Mouse (Mus musculus): ENCODE measurements around the gene Oma1.

Oma1 gene

DNA sequence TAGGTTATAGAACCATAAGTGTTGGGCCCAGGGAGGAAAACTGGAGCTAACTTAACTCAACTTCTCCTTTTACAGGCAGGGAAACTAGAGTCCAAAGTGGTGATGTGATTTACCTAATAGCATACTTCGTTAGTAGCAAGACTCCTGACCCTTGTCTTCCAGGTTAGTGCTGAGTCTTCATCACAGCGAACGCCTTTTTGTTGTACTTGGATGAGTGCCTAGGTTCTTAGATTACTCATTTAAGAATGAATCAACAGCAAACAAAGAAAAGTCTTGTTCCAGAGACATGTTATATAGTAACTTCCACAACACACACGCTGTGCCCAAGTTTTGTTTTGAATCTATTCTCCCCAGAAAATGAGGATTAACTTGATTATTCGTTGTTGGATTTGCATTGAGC, 33.2 kb downstream of the Oma1 start:
- in situ Hi-C loops (cut with MboI; ENCODE audit: low pct_unique_long_range_greater_than_20kb in 1 of 2, low sequenced_read_pairs in 2 of 2, unreplicated experiment in 1 of 2): no loop called here

DNA sequence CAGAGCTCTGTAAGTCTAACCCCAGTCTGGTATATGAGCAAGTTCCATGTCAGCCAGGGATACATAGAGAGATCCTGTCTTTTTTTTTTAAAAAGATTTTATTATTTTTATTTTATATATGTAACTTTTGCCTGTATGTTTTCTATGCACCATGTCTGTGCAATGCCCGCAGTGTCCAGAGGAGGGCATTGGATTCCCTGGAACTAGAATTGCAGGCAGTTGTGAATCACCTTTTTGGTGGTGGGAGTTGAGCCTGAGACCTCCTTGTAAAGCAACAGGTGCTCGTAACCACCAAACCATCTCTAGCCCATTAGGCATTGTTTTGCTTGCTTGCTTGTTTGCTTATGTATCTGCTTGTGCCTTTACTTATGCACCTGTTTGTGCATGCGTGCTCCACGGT, 35.6 kb downstream of the Oma1 start:
- in situ Hi-C loops (cut with MboI; ENCODE audit: low pct_unique_long_range_greater_than_20kb in 1 of 2, low sequenced_read_pairs in 2 of 2, unreplicated experiment in 1 of 2): no loop called here

DNA sequence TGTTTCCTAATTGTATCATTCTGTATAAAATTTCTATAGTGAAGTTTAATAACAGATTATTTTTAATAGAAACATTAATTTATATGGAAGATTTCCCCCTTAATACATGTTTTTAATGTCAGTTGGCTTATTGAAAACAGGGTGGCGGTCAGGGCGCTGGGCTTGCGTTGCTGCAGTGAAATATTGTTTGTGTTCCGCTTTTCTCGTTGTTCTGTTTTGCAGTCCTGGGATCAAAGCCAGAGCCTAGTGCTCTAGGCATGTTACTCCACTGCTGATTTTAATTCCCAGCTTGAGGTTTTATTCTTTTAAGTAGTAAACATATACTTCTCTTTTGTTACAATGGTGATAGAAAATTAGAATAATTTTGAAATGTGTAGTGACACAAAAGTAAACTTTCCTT, 39.3 kb downstream of the Oma1 start:
- in situ Hi-C loops (cut with MboI; ENCODE audit: low pct_unique_long_range_greater_than_20kb in 1 of 2, low sequenced_read_pairs in 2 of 2, unreplicated experiment in 1 of 2): no loop called here

DNA sequence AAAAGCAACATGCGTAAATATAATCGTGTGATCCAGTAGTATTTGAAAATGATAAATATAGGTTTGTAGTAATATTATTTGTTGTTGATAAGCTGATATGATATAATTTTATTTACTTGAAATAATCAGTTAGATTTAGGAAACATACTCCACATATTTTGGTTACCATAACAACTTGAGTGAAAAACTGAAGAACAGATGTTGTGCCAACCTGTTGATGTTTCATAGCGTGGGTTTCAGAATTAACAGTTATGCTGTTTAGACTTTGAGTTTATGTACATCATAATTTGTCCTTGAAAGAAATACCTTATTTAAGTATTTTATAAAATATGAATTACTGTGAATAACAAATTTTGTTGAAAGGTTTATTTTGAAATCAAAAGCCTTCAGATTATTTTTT, 43.8 kb downstream of the Oma1 start:
- in situ Hi-C loops (cut with MboI; ENCODE audit: low pct_unique_long_range_greater_than_20kb in 1 of 2, low sequenced_read_pairs in 2 of 2, unreplicated experiment in 1 of 2): no loop called here

DNA sequence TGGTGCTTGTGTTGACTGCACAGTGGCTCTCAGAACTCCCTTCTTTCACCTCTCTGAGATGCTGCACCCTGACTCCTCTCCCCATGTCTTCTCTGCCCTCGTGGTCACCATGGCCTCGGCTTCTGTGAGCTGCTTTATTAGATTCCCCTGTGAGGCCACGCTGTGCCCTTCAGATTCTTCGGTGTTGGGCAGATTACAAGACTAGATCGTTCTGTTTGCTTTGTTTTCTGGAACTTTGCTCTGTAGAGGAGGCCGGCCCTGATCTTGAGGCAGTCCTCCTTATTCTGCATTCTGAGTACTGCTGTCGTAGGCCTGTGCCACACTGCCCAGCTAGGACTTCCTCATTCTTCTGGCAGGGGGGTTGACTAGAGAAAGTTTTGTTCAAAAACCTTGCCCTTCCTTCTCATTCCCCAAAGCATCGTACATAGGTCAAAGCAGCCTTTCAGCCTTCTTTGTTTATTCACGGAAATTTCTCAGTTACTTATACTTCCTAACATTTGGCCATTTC, 45.4 kb downstream of the Oma1 start:
- in situ Hi-C loops (cut with MboI; ENCODE audit: low pct_unique_long_range_greater_than_20kb in 1 of 2, low sequenced_read_pairs in 2 of 2, unreplicated experiment in 1 of 2): no loop called here

DNA sequence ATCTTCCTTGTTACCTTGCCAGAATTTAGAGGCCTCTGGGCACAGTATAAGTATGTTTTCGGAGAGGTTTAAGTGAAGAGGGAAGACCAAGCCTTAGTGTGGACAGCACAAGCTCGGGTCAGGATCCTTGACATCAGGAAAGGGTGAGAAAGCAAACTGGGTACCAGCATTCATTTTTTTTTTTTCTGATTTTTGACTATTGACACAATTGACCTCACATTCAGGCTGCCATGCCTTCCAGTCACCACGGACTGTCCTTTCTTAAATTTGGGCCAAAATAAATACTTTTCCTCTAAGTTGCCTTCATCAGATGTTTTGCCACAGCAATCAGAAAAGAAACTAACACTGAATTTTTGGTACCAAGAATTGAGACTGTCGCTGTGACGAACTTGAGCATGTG, 68.6 kb downstream of the Oma1 start:
- in situ Hi-C loops (cut with MboI; ENCODE audit: low pct_unique_long_range_greater_than_20kb in 1 of 2, low sequenced_read_pairs in 2 of 2, unreplicated experiment in 1 of 2): no loop called here

DNA sequence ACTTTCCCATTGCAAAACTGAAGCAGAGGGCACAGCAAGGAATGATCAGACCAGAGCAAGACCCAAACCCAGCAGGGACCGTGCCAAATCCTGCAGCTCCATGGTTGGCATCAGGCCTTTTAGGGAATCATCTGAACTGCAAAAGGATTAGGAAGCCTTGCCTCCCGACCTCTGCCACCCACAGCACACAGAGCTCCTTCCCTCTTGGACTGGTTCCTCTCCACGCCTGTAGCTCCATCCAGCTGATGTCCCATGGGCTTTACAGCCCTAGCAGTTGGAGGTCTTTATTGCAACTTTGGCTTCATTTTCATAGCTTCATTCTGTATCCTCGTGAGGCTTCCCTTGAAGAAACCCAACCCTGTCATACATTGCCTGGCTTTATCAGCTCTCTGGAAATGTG, 71.4 kb downstream of the Oma1 start:
- in situ Hi-C loops (cut with MboI; ENCODE audit: low pct_unique_long_range_greater_than_20kb in 1 of 2, low sequenced_read_pairs in 2 of 2, unreplicated experiment in 1 of 2): no loop called here

DNA sequence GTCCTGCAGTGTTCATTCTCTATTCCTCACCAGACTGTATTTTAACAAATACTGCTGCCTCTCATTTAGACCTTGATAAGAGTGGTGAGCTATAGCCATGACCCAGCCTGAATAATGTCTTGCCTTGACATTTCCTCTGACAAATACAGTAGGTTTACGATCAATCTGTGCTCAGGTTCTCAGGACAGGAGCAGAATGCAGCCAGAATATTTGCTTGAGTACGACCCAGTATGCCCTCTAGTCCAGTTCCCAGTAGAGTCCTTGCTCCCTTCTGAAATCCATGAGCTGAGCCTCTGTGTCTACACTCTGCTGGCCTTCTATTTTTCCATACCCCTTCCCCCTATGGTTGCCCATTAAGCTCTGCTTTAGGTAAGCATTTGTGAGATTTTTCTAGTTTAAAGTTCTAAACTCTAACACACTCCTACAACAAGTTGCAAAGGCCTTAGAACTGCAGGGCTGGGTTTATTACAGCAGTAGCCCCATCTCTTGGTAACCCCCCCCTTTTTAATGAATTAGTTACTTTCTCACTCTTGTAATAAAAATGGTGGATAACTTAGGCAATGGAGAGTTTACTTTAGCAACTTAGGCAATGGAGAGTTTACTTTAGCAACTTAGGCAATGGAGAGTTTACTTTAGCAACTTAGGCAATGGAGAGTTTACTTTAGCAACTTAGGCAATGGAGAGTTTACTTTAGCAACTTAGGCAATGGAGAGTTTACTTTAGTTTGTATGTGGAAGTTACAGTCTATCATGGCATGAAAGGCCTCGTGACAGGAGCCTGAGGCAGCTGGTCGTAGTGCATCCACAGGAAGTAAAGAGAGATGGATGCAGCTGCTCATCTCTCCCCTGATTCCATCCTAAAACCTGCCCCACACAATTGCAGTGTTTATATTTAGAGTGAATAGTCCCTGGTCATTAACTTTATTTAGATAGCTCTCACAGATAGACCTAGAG, 72.5 kb downstream of the Oma1 start:
- in situ Hi-C loops (cut with MboI; ENCODE audit: low pct_unique_long_range_greater_than_20kb in 1 of 2, low sequenced_read_pairs in 2 of 2, unreplicated experiment in 1 of 2): no loop called here

DNA sequence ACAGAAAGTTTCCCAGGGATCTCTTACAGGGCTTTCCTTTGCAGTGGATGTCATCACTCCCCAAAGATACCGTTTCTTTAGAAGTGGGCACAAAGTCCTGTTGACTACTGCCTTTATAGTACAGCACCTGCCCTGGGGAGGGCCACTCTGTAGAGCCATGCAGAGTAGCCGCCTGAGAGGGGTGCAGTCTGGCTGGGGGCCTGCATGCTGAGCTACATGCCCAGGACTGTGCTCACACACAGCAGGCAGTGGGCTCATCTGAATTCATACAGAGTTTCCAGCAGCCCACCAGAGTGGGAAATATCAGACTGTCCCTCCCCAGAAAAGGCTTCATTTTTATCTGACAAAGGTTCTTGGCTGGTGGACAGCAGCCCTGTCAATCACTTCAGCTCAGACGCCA, 73.7 kb downstream of the Oma1 start:
- in situ Hi-C loops (cut with MboI; ENCODE audit: low pct_unique_long_range_greater_than_20kb in 1 of 2, low sequenced_read_pairs in 2 of 2, unreplicated experiment in 1 of 2): no loop called here

DNA sequence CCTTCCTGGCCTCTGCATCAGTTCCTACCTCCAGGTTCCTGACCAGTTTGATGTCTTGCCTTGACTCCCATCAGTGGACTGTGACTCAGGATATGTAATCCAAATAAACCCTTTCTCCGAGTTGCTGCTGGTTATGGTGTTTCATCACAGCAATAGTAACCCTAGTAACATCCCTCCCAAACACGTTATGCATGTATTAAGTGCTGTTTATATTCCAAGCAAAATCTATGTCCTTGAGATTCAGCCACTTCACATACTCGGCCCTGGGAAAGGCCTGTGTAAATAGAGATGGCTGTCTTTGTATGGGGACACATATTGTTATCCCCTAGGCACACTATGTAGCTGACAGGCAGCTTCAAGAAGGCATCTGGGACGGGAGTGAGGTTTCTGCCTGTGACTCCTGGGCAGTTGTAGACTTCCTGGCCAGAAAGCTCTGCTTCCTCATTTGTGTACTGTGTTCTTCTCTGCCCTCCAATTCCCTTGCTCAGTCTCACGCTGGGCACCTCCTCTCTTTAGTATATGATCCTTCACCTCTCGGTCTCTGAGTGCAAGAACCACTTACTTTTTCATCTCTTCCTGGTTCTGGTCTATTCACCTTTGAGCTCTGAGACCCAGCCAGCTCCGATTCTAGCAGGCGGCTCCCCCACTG, 75.0 kb downstream of the Oma1 start:
- in situ Hi-C loops (cut with MboI; ENCODE audit: low pct_unique_long_range_greater_than_20kb in 1 of 2, low sequenced_read_pairs in 2 of 2, unreplicated experiment in 1 of 2): no loop called here

DNA sequence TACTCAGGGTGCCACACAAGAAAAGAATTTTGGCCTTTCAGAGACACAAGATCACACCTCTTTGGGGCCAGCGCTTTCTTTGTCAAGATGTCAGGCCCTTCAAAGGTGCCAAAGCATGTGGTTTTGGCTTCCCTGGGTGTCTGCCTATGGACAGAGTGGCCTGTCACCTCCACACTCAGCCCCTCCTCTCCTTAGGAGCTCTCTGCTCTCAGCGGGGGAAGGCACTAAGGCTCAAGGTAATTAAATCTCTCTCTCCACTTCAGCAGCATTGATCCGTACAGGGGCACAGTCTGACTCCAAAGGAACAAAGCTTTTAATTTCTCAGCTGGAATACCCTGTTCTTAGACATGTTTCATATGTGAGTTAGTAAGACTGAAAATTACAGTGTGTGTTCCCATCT, 76.0 kb downstream of the Oma1 start:
- in situ Hi-C loops (cut with MboI; ENCODE audit: low pct_unique_long_range_greater_than_20kb in 1 of 2, low sequenced_read_pairs in 2 of 2, unreplicated experiment in 1 of 2): no loop called here

DNA sequence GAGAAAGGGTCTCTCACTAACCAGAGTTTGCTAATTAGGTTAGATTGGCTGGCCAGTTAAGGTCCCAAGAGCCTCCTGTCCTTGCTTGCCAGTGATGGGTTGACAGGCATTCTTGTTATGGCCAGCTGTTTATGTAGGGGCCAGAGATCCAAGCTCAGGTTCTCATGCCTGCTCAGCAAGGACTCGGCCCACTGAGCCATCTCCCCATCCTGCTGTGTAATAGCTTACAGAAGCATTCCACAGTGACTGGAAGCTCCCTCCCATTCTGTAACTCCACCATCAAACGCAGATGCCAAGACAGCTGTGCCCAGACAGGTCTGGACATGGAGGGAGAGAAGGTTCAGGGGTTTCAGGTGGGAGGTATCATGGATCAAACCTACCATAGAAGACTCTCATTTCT, 76.9 kb downstream of the Oma1 start:
- in situ Hi-C loops (cut with MboI; ENCODE audit: low pct_unique_long_range_greater_than_20kb in 1 of 2, low sequenced_read_pairs in 2 of 2, unreplicated experiment in 1 of 2): no loop called here

DNA sequence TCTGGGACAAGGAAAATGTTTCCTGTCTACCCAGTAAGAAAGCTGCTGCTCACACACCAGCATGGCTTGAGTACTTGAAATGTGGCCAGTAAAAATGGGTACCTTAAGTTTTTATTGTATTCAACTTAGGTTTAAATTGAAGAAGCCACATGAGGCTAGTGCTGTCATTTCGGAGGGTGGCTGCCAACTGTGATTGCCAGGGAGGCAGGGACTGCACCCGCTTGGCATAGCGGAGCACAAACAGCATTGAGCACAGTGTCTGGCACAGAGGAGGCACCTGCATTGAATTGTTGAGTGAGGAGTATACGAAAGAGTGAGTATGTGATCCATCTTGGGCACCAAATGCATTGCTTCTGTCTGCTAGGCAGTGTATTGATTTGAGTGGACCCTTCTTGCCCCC, 81.5 kb downstream of the Oma1 start:
- in situ Hi-C loops (cut with MboI; ENCODE audit: low pct_unique_long_range_greater_than_20kb in 1 of 2, low sequenced_read_pairs in 2 of 2, unreplicated experiment in 1 of 2): no loop called here

DNA sequence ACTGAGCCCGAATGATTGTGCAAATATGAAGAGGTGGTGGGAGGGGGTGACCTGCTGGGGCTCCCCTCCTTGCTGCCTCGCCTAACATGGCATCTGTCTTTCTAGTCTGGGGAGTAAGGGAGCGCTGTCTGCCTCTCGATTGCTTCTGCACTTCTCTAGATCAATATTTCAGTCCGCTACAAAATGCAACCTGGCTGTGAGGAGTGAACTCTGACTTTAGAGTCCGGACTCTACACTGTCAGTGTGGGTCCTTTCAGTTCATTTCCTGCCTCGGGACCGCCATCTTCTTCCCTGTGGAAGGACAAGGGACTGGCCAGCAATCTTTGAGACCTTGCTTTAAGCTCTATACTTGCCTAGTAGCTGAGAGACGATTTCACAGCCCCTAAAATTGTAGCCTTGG, 82.3 kb downstream of the Oma1 start:
- in situ Hi-C loops (cut with MboI; ENCODE audit: low pct_unique_long_range_greater_than_20kb in 1 of 2, low sequenced_read_pairs in 2 of 2, unreplicated experiment in 1 of 2): no loop called here

DNA sequence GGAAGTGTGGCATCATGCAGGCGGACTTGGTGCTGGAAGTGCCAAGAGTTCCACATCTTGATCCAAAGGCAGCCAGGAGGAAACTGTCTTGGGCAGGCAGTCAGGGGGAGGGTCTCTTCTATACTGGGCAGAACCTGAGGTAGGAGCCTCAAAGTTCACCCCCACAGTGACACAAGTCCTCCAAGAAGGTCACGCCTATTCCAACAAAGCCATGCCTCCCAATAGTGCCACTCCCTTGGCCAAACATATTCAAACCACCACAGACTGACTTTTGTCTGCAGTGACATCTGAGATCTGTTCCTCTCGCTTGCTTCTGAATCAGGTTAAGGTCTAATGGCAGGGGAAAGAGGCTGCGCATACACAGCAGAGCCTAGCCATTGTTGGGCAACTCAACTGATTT, 83.3 kb downstream of the Oma1 start:
- in situ Hi-C loops (cut with MboI; ENCODE audit: low pct_unique_long_range_greater_than_20kb in 1 of 2, low sequenced_read_pairs in 2 of 2, unreplicated experiment in 1 of 2): no loop called here

DNA sequence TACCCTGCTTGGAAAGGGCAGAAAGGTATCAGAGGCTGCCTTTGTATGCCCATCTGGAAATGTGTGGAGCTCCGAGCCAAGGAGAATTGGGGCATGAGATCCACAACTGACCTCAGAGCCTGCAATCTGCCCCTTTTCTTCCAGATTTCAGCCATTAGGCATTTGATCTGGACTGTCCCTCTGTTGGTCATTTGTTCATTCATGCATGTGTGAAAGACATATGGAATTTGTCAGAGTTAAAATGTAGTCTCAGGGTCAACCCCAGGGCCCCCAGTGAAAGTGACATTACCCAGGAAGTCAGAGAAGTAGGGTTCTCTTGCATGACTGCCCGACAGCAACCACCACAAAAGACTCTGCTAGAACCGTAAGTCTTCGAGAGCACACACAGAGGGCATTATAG, 89.0 kb downstream of the Oma1 start:
- in situ Hi-C loops (cut with MboI; ENCODE audit: low pct_unique_long_range_greater_than_20kb in 1 of 2, low sequenced_read_pairs in 2 of 2, unreplicated experiment in 1 of 2): no loop called here

DNA sequence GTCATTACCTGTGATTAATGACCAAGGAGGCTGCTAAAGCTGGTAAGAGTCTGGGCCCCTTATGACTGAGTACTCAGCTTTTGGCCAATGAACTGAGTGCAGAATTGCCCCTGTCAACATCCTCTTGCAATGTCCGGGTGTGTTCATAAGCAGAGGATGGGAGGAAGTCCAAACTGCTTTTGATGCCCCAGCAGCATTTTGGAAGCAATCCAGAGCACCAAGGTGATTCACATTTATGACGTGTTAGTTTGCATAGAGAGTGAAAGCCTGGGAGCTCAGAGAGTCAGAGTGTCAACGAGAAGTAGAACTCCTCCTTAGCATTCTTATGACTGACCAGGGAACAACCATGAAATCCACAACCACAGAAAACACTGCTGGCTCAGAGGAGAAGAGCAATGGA, 91.7 kb downstream of the Oma1 start:
- in situ Hi-C loops (cut with MboI; ENCODE audit: low pct_unique_long_range_greater_than_20kb in 1 of 2, low sequenced_read_pairs in 2 of 2, unreplicated experiment in 1 of 2): no loop called here

DNA sequence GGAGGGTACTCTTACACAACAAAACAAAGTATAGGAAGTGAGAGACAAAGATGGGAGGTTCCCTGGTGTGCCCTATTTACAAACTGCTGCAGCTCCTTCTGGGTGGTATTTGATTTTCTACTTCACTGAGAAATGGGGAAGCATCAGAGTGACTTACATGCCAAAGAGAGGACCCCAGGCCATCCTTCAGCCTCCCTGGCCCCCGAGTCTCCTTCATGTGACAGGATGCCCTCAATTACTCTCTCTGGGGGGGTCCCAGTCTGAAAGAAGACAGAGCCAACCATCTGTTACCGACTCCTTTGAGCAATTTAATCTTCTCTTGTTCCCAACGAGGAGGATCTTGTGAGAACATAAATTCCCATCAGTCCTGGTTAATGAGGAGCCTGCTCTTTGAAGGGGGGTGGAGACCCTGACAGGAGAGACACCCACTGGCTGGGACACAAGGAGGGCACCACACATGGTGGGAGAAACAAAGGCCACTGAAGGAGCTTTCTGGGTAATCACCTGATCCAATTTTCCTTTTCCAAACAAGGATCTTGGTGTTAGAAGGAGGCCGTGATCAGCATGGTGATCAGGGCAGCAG, 96.7 kb downstream of the Oma1 start:
- in situ Hi-C loops (cut with MboI; ENCODE audit: low pct_unique_long_range_greater_than_20kb in 1 of 2, low sequenced_read_pairs in 2 of 2, unreplicated experiment in 1 of 2): no loop called here

All from mouse embryonic stem cell (cell line).